Mouse (Mus musculus): ENCODE measurements around the gene Tmem254a. TPM values are rescaled to one million over a fixed set of nuclear protein-coding genes. Genes with fewer than 3 reads are reported as not detected.
"Not testable (repeated sequence)": the region's sequence is repeated elsewhere in the genome, so short reads cannot be mapped to it uniquely, and the experiment has no call there.

Tmem254a gene
- polyA plus RNA-seq, 1 experiment from 2014 or later: 3.4 TPM

DNA sequence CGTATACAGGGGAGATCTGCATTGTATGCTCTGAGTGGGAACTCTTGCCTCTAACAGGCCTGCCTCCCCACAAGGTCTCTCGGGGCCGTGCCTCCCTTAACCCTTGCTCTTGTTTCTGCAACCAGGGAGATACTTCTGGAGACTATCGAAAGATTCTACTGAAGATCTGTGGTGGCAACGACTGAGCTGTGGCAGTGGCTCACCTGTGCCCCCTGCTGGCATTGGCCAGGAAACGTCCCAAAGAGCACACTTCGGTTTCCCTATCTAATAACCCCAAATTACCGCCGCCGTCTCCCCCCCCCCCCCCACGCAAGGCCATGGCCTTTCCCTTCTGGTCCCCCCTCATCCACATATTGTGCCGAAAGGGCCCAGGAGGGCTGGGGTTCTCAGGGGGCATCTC lies 41.6 kb downstream of the Tmem254a start:
- WGBS: no CpG with 5 or more reads among the region's 12 CpGs
- not testable (repeated sequence) for H3K27me3 ChIP-seq; H3K27ac ChIP-seq; H3K9me3 ChIP-seq (replicated peaks); H3K4me3 ChIP-seq; H3K36me3 ChIP-seq (ENCODE audit: poor library complexity, severe bottlenecking); H3K4me2 ChIP-seq; H3K9ac ChIP-seq; H3K4me1 ChIP-seq; ATAC-seq

DNA sequence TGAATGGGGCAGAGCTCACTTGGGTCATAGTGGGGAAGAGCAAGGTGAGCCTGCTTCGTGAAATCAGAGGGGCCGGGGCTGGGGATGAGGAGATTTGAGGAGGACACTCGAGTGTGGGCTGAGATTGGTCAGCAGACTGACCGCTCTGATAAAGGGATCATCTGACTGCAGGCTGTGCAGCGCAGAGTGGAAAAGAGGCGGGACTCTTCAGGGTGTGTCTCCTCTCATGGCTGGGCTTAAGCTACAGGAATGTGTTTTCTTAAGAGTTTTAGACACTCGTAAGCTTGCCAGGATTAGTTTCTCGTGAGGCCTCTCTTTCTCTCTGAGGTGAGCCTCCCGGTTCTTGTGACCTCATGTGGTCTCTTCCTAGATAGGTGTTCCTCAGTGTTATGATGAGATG lies 45.7 kb downstream of the Tmem254a start:
- not testable (repeated sequence) for H3K27me3 ChIP-seq; H3K9ac ChIP-seq; H3K9me3 ChIP-seq (replicated peaks); H3K27ac ChIP-seq; ATAC-seq; H3K4me1 ChIP-seq; H3K4me3 ChIP-seq; H3K36me3 ChIP-seq (ENCODE audit: poor library complexity, severe bottlenecking); H3K4me2 ChIP-seq
- no CpG with 5 or more reads among the region's 9 CpGs for WGBS

DNA sequence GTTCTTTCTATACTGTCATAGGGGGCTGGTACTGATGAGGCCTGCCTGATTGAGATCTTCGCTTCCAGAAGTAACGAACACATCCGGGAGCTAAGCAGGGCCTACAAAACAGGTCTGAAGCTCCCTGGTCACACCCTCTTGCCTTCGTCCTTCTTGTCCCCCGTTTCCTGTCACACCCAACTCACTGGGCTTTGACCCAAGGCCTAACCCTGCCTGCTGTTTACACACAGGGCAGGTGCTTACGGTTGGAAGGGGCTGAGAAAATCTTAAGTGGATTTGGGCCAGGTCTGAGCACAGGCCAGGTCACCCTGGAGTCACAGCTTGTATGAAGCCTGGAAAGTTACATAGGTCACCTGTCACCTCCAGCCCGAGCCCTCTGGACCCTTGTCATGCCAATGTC lies 50.8 kb downstream of the Tmem254a start:
- not testable (repeated sequence) for H3K9ac ChIP-seq; H3K4me2 ChIP-seq; H3K36me3 ChIP-seq (ENCODE audit: poor library complexity, severe bottlenecking); H3K9me3 ChIP-seq (replicated peaks); ATAC-seq; H3K27me3 ChIP-seq; H3K4me1 ChIP-seq; H3K4me3 ChIP-seq; H3K27ac ChIP-seq
- no CpG with 5 or more reads among the region's 7 CpGs for WGBS

Other genes with a start within 250 kb of the Tmem254a start
- 22.8 and 29.5 TPM in 2 replicates for gene Ppif, start 233.5 kb downstream of the Tmem254a start, polyA plus RNA-seq (2015; fragmentation: Nextera tagmentation; extraction: Ambion mirVana)
- gene Zcchc24, start 158.6 kb downstream of the Tmem254a start, polyA plus RNA-seq (2015; fragmentation: Nextera tagmentation; extraction: Ambion mirVana): 5.8 and 6.6 TPM in 2 replicates
- 1.8 and 2.1 TPM in 2 replicates for gene Anxa11, start 85.5 kb downstream of the Tmem254a start, polyA plus RNA-seq (2015; fragmentation: Nextera tagmentation; extraction: Ambion mirVana)
- not detected in 2 replicates for gene Plac9a, start 24.6 kb downstream of the Tmem254a start, polyA plus RNA-seq (2015; fragmentation: Nextera tagmentation; extraction: Ambion mirVana)
- not detected in 2 replicates for gene Cphx1, start 10.6 kb upstream of the Tmem254a start, polyA plus RNA-seq (2015; fragmentation: Nextera tagmentation; extraction: Ambion mirVana)
- 3.5 and 4.1 TPM in 2 replicates for gene Duxbl1, start 50.9 kb upstream of the Tmem254a start, polyA plus RNA-seq (2015; fragmentation: Nextera tagmentation; extraction: Ambion mirVana)
- gene Gm9780, start 115.0 kb upstream of the Tmem254a start, polyA plus RNA-seq (2015; fragmentation: Nextera tagmentation; extraction: Ambion mirVana): 4.4 and 4.6 TPM in 2 replicates
- gene Tmem254c, start 139.7 kb upstream of the Tmem254a start, polyA plus RNA-seq (2015; fragmentation: Nextera tagmentation; extraction: Ambion mirVana): 13.1 and 14.4 TPM in 2 replicates
- gene Cphx2, start 153.8 kb upstream of the Tmem254a start, polyA plus RNA-seq (2015; fragmentation: Nextera tagmentation; extraction: Ambion mirVana): not detected in 2 replicates
- not detected in 2 replicates for gene Cphx3, start 154.6 kb upstream of the Tmem254a start, polyA plus RNA-seq (2015; fragmentation: Nextera tagmentation; extraction: Ambion mirVana)
- gene Duxbl2, start 190.7 kb upstream of the Tmem254a start, polyA plus RNA-seq (2015; fragmentation: Nextera tagmentation; extraction: Ambion mirVana): 0.45 TPM in 1 of 2 replicates, not detected in the other